Mouse (Mus musculus): ENCODE results near the gene Ropn1l. TPM values are rescaled to one million over a fixed set of nuclear protein-coding genes. Genes with fewer than 3 reads are reported as not detected.
A peak's percentile ranks its signal among the peaks of the same experiment; 100 is the strongest.

Ropn1l gene
- polyA plus RNA-seq, 1 experiment = 1.5 TPM

- peak; percentile 64 for TF ChIP-seq CTCF (IDR thresholded peaks at IDR 0.05; ENCODE audit: borderline replicate concordance, extremely low read depth, insufficient read depth, insufficient read length)
- no peak for TF ChIP-seq POLR2A (IDR thresholded peaks at IDR 0.05; ENCODE audit: borderline replicate concordance, extremely low read depth, insufficient read depth, insufficient read length, poor library complexity, severe bottlenecking)
- DNase-seq (ENCODE audit: low read depth) = no peak
Measured at GRCm38 (mm10) chr15:31419037-31419436, 34.5 kb downstream of the Ropn1l start.

- no peak for TF ChIP-seq POLR2A (IDR thresholded peaks at IDR 0.05; ENCODE audit: borderline replicate concordance, extremely low read depth, insufficient read depth, insufficient read length, poor library complexity, severe bottlenecking)
- peak; percentile 57 for DNase-seq (ENCODE audit: low read depth)
Measured at GRCm38 (mm10) chr15:31418686-31419024, 34.9 kb downstream of the Ropn1l start.

GRCm38 (mm10) chr15:31417796-31418685, 35.5 kb downstream of the Ropn1l start:
- no peak for TF ChIP-seq CTCF (IDR thresholded peaks at IDR 0.05; ENCODE audit: borderline replicate concordance, extremely low read depth, insufficient read depth, insufficient read length)
- no peak for TF ChIP-seq POLR2A (IDR thresholded peaks at IDR 0.05; ENCODE audit: borderline replicate concordance, extremely low read depth, insufficient read depth, insufficient read length, poor library complexity, severe bottlenecking)
- DNase-seq (ENCODE audit: low read depth) = no peak

- DNase-seq (ENCODE audit: low read depth) = no peak
- no peak for TF ChIP-seq CTCF (IDR thresholded peaks at IDR 0.05; ENCODE audit: borderline replicate concordance, extremely low read depth, insufficient read depth, insufficient read length)
- no peak for TF ChIP-seq POLR2A (IDR thresholded peaks at IDR 0.05; ENCODE audit: borderline replicate concordance, extremely low read depth, insufficient read depth, insufficient read length, poor library complexity, severe bottlenecking)
Measured at GRCm38 (mm10) chr15:31417409-31417795, 36.1 kb downstream of the Ropn1l start.

- no peak for DNase-seq (ENCODE audit: low read depth)
- TF ChIP-seq POLR2A (IDR thresholded peaks at IDR 0.05; ENCODE audit: borderline replicate concordance, extremely low read depth, insufficient read depth, insufficient read length, poor library complexity, severe bottlenecking) = no peak
- no peak for TF ChIP-seq CTCF (IDR thresholded peaks at IDR 0.05; ENCODE audit: borderline replicate concordance, extremely low read depth, insufficient read depth, insufficient read length)
Measured at GRCm38 (mm10) chr15:31415181-31415580, 38.4 kb downstream of the Ropn1l start.

GRCm38 (mm10) chr15:31414179-31414898, 39.2 kb downstream of the Ropn1l start:
- TF ChIP-seq POLR2A (IDR thresholded peaks at IDR 0.05; ENCODE audit: borderline replicate concordance, extremely low read depth, insufficient read depth, insufficient read length, poor library complexity, severe bottlenecking) (no peak), CTCF (IDR thresholded peaks at IDR 0.05; ENCODE audit: borderline replicate concordance, extremely low read depth, insufficient read depth, insufficient read length) (no peak)
- no peak for DNase-seq (ENCODE audit: low read depth)

- DNase-seq (ENCODE audit: low read depth) = no peak
Measured at GRCm38 (mm10) chr15:31413662-31414061, 39.9 kb downstream of the Ropn1l start.

GRCm38 (mm10) chr15:31412933-31413332, 40.6 kb downstream of the Ropn1l start:
- TF ChIP-seq POLR2A (IDR thresholded peaks at IDR 0.05; ENCODE audit: borderline replicate concordance, extremely low read depth, insufficient read depth, insufficient read length, poor library complexity, severe bottlenecking) = no peak
- TF ChIP-seq CTCF (IDR thresholded peaks at IDR 0.05; ENCODE audit: borderline replicate concordance, extremely low read depth, insufficient read depth, insufficient read length) = no peak
- no peak for DNase-seq (ENCODE audit: low read depth)

More at GRCm38 (mm10) chr15:31413662-31414061, 39.9 kb downstream of the Ropn1l start:
- TF ChIP-seq CTCF (IDR thresholded peaks at IDR 0.05; ENCODE audit: borderline replicate concordance, extremely low read depth, insufficient read depth, insufficient read length) (no peak), POLR2A (IDR thresholded peaks at IDR 0.05; ENCODE audit: borderline replicate concordance, extremely low read depth, insufficient read depth, insufficient read length, poor library complexity, severe bottlenecking) (no peak)

- no peak for TF ChIP-seq POLR2A (IDR thresholded peaks at IDR 0.05; ENCODE audit: borderline replicate concordance, extremely low read depth, insufficient read depth, insufficient read length, poor library complexity, severe bottlenecking)
- TF ChIP-seq CTCF (IDR thresholded peaks at IDR 0.05; ENCODE audit: borderline replicate concordance, extremely low read depth, insufficient read depth, insufficient read length) = no peak
- no peak for DNase-seq (ENCODE audit: low read depth)
Measured at GRCm38 (mm10) chr15:31412436-31412835, 41.1 kb downstream of the Ropn1l start.

- DNase-seq (ENCODE audit: low read depth) = no peak
- no peak for TF ChIP-seq POLR2A (IDR thresholded peaks at IDR 0.05; ENCODE audit: borderline replicate concordance, extremely low read depth, insufficient read depth, insufficient read length, poor library complexity, severe bottlenecking)
- TF ChIP-seq CTCF (IDR thresholded peaks at IDR 0.05; ENCODE audit: borderline replicate concordance, extremely low read depth, insufficient read depth, insufficient read length) = no peak
Measured at GRCm38 (mm10) chr15:31407490-31407889, 46.0 kb downstream of the Ropn1l start.

- no peak for DNase-seq (ENCODE audit: low read depth)
- TF ChIP-seq POLR2A (IDR thresholded peaks at IDR 0.05; ENCODE audit: borderline replicate concordance, extremely low read depth, insufficient read depth, insufficient read length, poor library complexity, severe bottlenecking) = no peak
Measured at GRCm38 (mm10) chr15:31406881-31407280, 46.7 kb downstream of the Ropn1l start.

- DNase-seq (ENCODE audit: low read depth) = no peak
- TF ChIP-seq CTCF (IDR thresholded peaks at IDR 0.05; ENCODE audit: borderline replicate concordance, extremely low read depth, insufficient read depth, insufficient read length) (no peak), POLR2A (IDR thresholded peaks at IDR 0.05; ENCODE audit: borderline replicate concordance, extremely low read depth, insufficient read depth, insufficient read length, poor library complexity, severe bottlenecking) (no peak)
Measured at GRCm38 (mm10) chr15:31404346-31404745, 49.2 kb downstream of the Ropn1l start.

Data from brain, embryonic 14.5 days (tissue).